Mouse (Mus musculus) thymus, adult 18-20 months (tissue): ENCODE results near the gene Cradd.

ENCODE experiments used
- DNase-seq, 2 experiments: peaks; one replicate each; pipeline ENCODE4 v3.0.0; 2022; ENCODE audit warnings: mixed read lengths in 2 of 2

Cradd gene

GRCm38 (mm10) chr10:95193875-95194281 is 130.1 kb downstream of the Cradd start:
- no peak for DNase-seq

- DNase-seq = no peak
Measured at GRCm38 (mm10) chr10:95191881-95192280, 132.1 kb downstream of the Cradd start.

- no peak for DNase-seq
Measured at GRCm38 (mm10) chr10:95191151-95191655, 132.7 kb downstream of the Cradd start.

- no peak for DNase-seq
Measured at GRCm38 (mm10) chr10:95189550-95190211, 134.3 kb downstream of the Cradd start.

- DNase-seq = no peak
Measured at GRCm38 (mm10) chr10:95184210-95184609, 139.7 kb downstream of the Cradd start.

- no peak for DNase-seq
Measured at GRCm38 (mm10) chr10:95183051-95183450, 140.9 kb downstream of the Cradd start.

GRCm38 (mm10) chr10:95182405-95182804 is 141.5 kb downstream of the Cradd start:
- no peak for DNase-seq

GRCm38 (mm10) chr10:95181553-95181952 is 142.4 kb downstream of the Cradd start:
- DNase-seq = no peak

GRCm38 (mm10) chr10:95180900-95181299 is 143.0 kb downstream of the Cradd start:
- no peak for DNase-seq

- DNase-seq = no peak
Measured at GRCm38 (mm10) chr10:95180177-95180576, 143.8 kb downstream of the Cradd start.

- DNase-seq = no peak
Measured at GRCm38 (mm10) chr10:95178785-95179184, 145.1 kb downstream of the Cradd start.

GRCm38 (mm10) chr10:95175423-95176120 is 148.4 kb downstream of the Cradd start:
- DNase-seq = no peak

GRCm38 (mm10) chr10:95174260-95174659 is 149.7 kb downstream of the Cradd start:
- DNase-seq = no peak

- DNase-seq = no peak
Measured at GRCm38 (mm10) chr10:95170721-95171354, 153.1 kb downstream of the Cradd start.

- DNase-seq = no peak
Measured at GRCm38 (mm10) chr10:95164949-95165348, 159.0 kb downstream of the Cradd start.

GRCm38 (mm10) chr10:95162691-95163374 is 161.1 kb downstream of the Cradd start:
- DNase-seq = no peak

- no peak for DNase-seq
Measured at GRCm38 (mm10) chr10:95159675-95160256, 164.2 kb downstream of the Cradd start.

GRCm38 (mm10) chr10:95156410-95156809 is 167.5 kb downstream of the Cradd start:
- DNase-seq = no peak

GRCm38 (mm10) chr10:95154675-95155074 is 169.3 kb downstream of the Cradd start:
- DNase-seq = no peak

- DNase-seq = no peak
Measured at GRCm38 (mm10) chr10:95153224-95153623, 170.7 kb downstream of the Cradd start.

- no peak for DNase-seq
Measured at GRCm38 (mm10) chr10:95152503-95152989, 171.4 kb downstream of the Cradd start.

- no peak for DNase-seq
Measured at GRCm38 (mm10) chr10:95151012-95151768, 172.7 kb downstream of the Cradd start.
